ENCODE assay signal across 9 mouse cellular contexts in the genomic region with DNA sequence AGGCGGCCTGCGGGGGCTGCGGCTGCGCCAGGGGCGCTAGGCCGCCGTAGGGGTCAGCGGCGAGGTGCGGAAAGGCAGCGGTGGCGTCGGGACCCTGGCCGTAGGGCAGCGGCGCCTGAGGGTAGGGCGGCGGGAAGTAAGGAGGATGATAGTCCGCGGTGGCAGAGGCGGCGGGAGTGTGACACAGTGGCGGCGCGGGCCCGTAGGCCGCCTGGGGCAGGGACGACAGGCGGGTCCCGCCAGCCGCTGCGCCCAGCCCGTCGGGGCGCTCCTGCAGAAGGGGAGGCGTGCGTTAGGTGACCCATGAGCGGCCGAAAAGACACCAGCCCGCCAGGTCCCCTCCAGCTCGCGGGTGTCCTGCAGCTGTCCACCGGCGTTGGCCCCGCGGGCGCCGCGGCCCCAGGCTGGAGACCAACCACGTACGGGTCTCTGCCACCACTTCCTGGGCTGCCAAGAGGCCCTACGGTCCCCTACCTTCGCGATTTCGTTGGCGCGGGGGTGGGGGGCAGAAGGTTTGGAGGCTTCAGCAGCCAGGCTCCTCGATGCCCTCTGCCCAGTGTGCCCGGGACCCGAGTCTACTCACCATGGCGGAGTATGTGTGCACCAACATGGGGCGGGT. TPM values are rescaled to one million over a fixed set of nuclear protein-coding genes. Genes with fewer than 3 reads are reported as not detected.
DNase-seq lines count a peak whose midpoint lies in the region; ATAC-seq and TF ChIP-seq lines count a peak whose summit lies in the region.
"Had no signal": no experiment of that assay in that cellular context is flagged by ENCODE, and none has a peak within 500 bp of the region (broad histone marks: within the 10 kb centered on the region; RNA-seq: fewer than 3 reads in every experiment).

No protein-coding gene starts in this region.

- no peaks in the 10 kb centered on the region for H3K79me2 ChIP-seq in liver, adult 2 months (ENCODE audit: control insufficient read depth, insufficient read depth, low read length)

- no peak for TF ChIP-seq CTCF in liver, adult 2 months (IDR thresholded peaks at IDR 0.05; ENCODE audit: low read depth, low read length)

- peak overlapping the region; percentile 40; the same call in 1 of the 2 replicates for H3K4me2 ChIP-seq in forebrain, embryonic 11.5 days (ENCODE audit: low read depth, low read length, severe bottlenecking)
- H3K4me2 ChIP-seq in limb, embryonic 13.5 days (replicated peaks), result peak overlapping the region; percentile 56
- H3K4me2 ChIP-seq in neural tube, embryonic 15.5 days, result peak overlapping the region; percentile 54

- H3K27me3 ChIP-seq in liver, adult 2 months (ENCODE audit: control insufficient read depth, insufficient read depth, low read length), result peaks cover 29% of the 10 kb centered on the region
- peaks cover 89% of the 10 kb centered on the region for H3K27me3 ChIP-seq in forebrain, embryonic 11.5 days (ENCODE audit: control insufficient read depth, insufficient read depth, low read length)
- peaks cover 95% of the 10 kb centered on the region for H3K27me3 ChIP-seq in limb, embryonic 13.5 days
- H3K27me3 ChIP-seq in neural tube, embryonic 15.5 days (replicated peaks), result peaks cover 91% of the 10 kb centered on the region

- no peaks in the 10 kb centered on the region for H3K36me3 ChIP-seq in liver, adult 2 months (ENCODE audit: control insufficient read depth, insufficient read depth, low read length)
- no peaks in the 10 kb centered on the region for H3K36me3 ChIP-seq in forebrain, embryonic 11.5 days (ENCODE audit: control insufficient read depth, insufficient read depth, low read length)
- H3K36me3 ChIP-seq in limb, embryonic 13.5 days, result no peaks in the 10 kb centered on the region
- H3K36me3 ChIP-seq in neural tube, embryonic 15.5 days, result no peaks in the 10 kb centered on the region

- DNase-seq in liver, adult 2 months (ENCODE audit: extremely low read depth, low read depth, low spot score), result no peak
- no peak for DNase-seq in liver
- DNase-seq in forebrain, embryonic 11.5 days (ENCODE audit: low spot score), result peak; percentile 63
- DNase-seq in cerebellum, postnatal 10 days, result no peak
- DNase-seq in ovary, postnatal 10 days (ENCODE audit: low spot score), result no peak
- no peak for DNase-seq in thymus, postnatal 25 days

- 3% methylated on average over 48 of the region's 62 CpGs for WGBS in liver, adult 2 months
- WGBS in forebrain, embryonic 11.5 days, result 3% methylated on average over 57 of the region's 62 CpGs
- 2% methylated on average over 56 of the region's 62 CpGs for WGBS in limb, embryonic 13.5 days
- 2% methylated on average over 58 of the region's 62 CpGs for WGBS in neural tube, embryonic 15.5 days

- H3K4me1 ChIP-seq in liver, adult 2 months (ENCODE audit: control insufficient read depth, insufficient read depth, low read length), result peaks cover 4% of the 10 kb centered on the region
- H3K4me1 ChIP-seq in forebrain, embryonic 11.5 days (replicated peaks; ENCODE audit: control insufficient read depth, insufficient read depth, low read length), result peaks cover 8% of the 10 kb centered on the region
- H3K4me1 ChIP-seq in limb, embryonic 13.5 days, result peaks cover 24% of the 10 kb centered on the region
- peaks cover 25% of the 10 kb centered on the region for H3K4me1 ChIP-seq in neural tube, embryonic 15.5 days

- H3K9ac ChIP-seq in liver, adult 2 months (ENCODE audit: low read depth, low read length), result no peak overlapping the region; the same call in 1 of the 2 replicates
- H3K9ac ChIP-seq in forebrain, embryonic 11.5 days (ENCODE audit: low read length), result no peak overlapping the region
- H3K9ac ChIP-seq in limb, embryonic 13.5 days, result 0 out of 2 replicates have a peak overlapping the region, but pooled peaks have one; percentile 25
- no peak overlapping the region for H3K9ac ChIP-seq in neural tube, embryonic 15.5 days (replicated peaks)

- no peaks in the 10 kb centered on the region for H3K9me3 ChIP-seq in forebrain, embryonic 11.5 days (ENCODE audit: control insufficient read depth, low read length)
- no peaks in the 10 kb centered on the region for H3K9me3 ChIP-seq in limb, embryonic 13.5 days
- H3K9me3 ChIP-seq in neural tube, embryonic 15.5 days (replicated peaks), result no peaks in the 10 kb centered on the region

- ATAC-seq in forebrain, embryonic 11.5 days (replicated peaks; ENCODE audit: low FRiP score), result no peak; the same call in 1 of the 2 replicates
- no peak for ATAC-seq in limb, embryonic 13.5 days (ENCODE audit: low FRiP score, low read depth)
- no peak for ATAC-seq in neural tube, embryonic 15.5 days (ENCODE audit: low FRiP score)

- peak overlapping the region; percentile 29; the same call in 1 of the 2 replicates for H3K4me3 ChIP-seq in liver, adult 2 months (ENCODE audit: insufficient read depth, low read depth, low read length)
- peak overlapping the region; percentile 15 for H3K4me3 ChIP-seq in forebrain, embryonic 11.5 days (ENCODE audit: low read depth, low read length)
- peak overlapping the region; percentile 38 for H3K4me3 ChIP-seq in limb, embryonic 13.5 days
- H3K4me3 ChIP-seq in neural tube, embryonic 15.5 days (replicated peaks), result peak overlapping the region; percentile 29

- TF ChIP-seq POLR2A in liver, adult 2 months (IDR thresholded peaks at IDR 0.05; ENCODE audit: extremely low read depth, insufficient read depth, low read length), result no peak

- no peak overlapping the region for H3K27ac ChIP-seq in liver, adult 2 months (replicated peaks; ENCODE audit: insufficient read depth, low read depth, low read length)
- H3K27ac ChIP-seq in forebrain, embryonic 11.5 days (ENCODE audit: low read depth, low read length), result no peak overlapping the region
- no peak overlapping the region for H3K27ac ChIP-seq in limb, embryonic 13.5 days
- H3K27ac ChIP-seq in neural tube, embryonic 15.5 days (replicated peaks), result no peak overlapping the region

RNA-seq across cellular contexts. Expression of gene Tfap2e, which starts 0.5 kb away (rescaled TPM):
- not detected in 2 replicates for total RNA-seq in liver, adult 2 months (2014; rRNA removed)
- polyA plus RNA-seq in liver, adult 2 months (2012; rRNA removed), result not detected in 2 replicates
- polyA plus RNA-seq in forebrain, embryonic 11.5 days (2014; fragmentation: Nextera tagmentation; extraction: Ambion mirVana), result 0.21 and 0.32 TPM in 2 replicates
- polyA plus RNA-seq in limb, embryonic 13.5 days (2015; fragmentation: Nextera tagmentation; extraction: Ambion mirVana), result 0.06 TPM in 1 of 2 replicates, not detected in the other
- polyA plus RNA-seq in neural tube, embryonic 15.5 days (2015; fragmentation: Nextera tagmentation; extraction: Ambion mirVana), result 0.06 TPM in 1 of 2 replicates, not detected in the other
- polyA plus RNA-seq: gonadal fat pad, adult 2 months had no signal

RNA-seq across cellular contexts. Expression of gene Ncdn, which starts 17.7 kb away (rescaled TPM):
- 2.4 and 4.2 TPM in 2 replicates for total RNA-seq in liver, adult 2 months (2014; rRNA removed)
- polyA plus RNA-seq in liver, adult 2 months (2012; rRNA removed), result 10.0 and 12.8 TPM in 2 replicates
- polyA plus RNA-seq in forebrain, embryonic 11.5 days (2014; fragmentation: Nextera tagmentation; extraction: Ambion mirVana), result 37.3 and 39.7 TPM in 2 replicates
- 31.8 and 34.6 TPM in 2 replicates for polyA plus RNA-seq in limb, embryonic 13.5 days (2015; fragmentation: Nextera tagmentation; extraction: Ambion mirVana)
- 146 and 156 TPM in 2 replicates for polyA plus RNA-seq in neural tube, embryonic 15.5 days (2015; fragmentation: Nextera tagmentation; extraction: Ambion mirVana)

RNA-seq across cellular contexts. Expression of gene AU040320, which starts 17.9 kb away (rescaled TPM):
- total RNA-seq in liver, adult 2 months (2014; rRNA removed), result 8.9 and 12.8 TPM in 2 replicates
- 13.0 and 13.7 TPM in 2 replicates for polyA plus RNA-seq in liver, adult 2 months (2012; rRNA removed)
- polyA plus RNA-seq in forebrain, embryonic 11.5 days (2014; fragmentation: Nextera tagmentation; extraction: Ambion mirVana), result 30.1 and 31.5 TPM in 2 replicates
- polyA plus RNA-seq in limb, embryonic 13.5 days (2015; fragmentation: Nextera tagmentation; extraction: Ambion mirVana), result 16.9 and 17.6 TPM in 2 replicates
- polyA plus RNA-seq in neural tube, embryonic 15.5 days (2015; fragmentation: Nextera tagmentation; extraction: Ambion mirVana), result 33.5 and 41.7 TPM in 2 replicates

RNA-seq across cellular contexts. Expression of gene Psmb2, which starts 58.1 kb away (rescaled TPM):
- 94.4 and 99.1 TPM in 2 replicates for total RNA-seq in liver, adult 2 months (2014; rRNA removed)
- 149 and 192 TPM in 2 replicates for polyA plus RNA-seq in liver, adult 2 months (2012; rRNA removed)
- 503 and 528 TPM in 2 replicates for polyA plus RNA-seq in forebrain, embryonic 11.5 days (2014; fragmentation: Nextera tagmentation; extraction: Ambion mirVana)
- polyA plus RNA-seq in limb, embryonic 13.5 days (2015; fragmentation: Nextera tagmentation; extraction: Ambion mirVana), result 501 and 520 TPM in 2 replicates
- 419 and 433 TPM in 2 replicates for polyA plus RNA-seq in neural tube, embryonic 15.5 days (2015; fragmentation: Nextera tagmentation; extraction: Ambion mirVana)
